Mouse (Mus musculus) heart, postnatal 0 days (tissue): Measurements from ENCODE around the gene Pcif1. TPM values are rescaled to one million over a fixed set of nuclear protein-coding genes. Genes with fewer than 3 reads are reported as not detected.
A peak's percentile ranks its signal among the peaks of the same experiment; 100 is the strongest.

Experiments
- ATAC-seq: fragments of 200-750 bp; cut with Nextera tagmentation; 2 replicates; pipeline ENCODE4 v1.8.0; 2017; ENCODE audit warnings: low read depth, moderate number of reproducible peaks, moderate library complexity; ENCODE audit not compliant: insufficient read depth
- DNase-seq: peaks from one replicate; pipeline ENCODE4 v3.0.0-alpha.2; 2016; ENCODE audit warnings: low spot score
- H3K27ac ChIP-seq: fragments of 300-500 bp; sonication (generic); 2 replicates; pipeline ENCODE4 v1.5.1; 2014; ENCODE audit warnings: low read depth, mild to moderate bottlenecking
- H3K27me3 ChIP-seq: fragments of 300-500 bp; sonication (generic); 2 replicates; pipeline ENCODE4 v1.6.1; 2014; ENCODE audit warnings: low read length, mixed read lengths; ENCODE audit not compliant: control insufficient read depth, insufficient read depth
- H3K36me3 ChIP-seq: fragments of 300-500 bp; sonication (generic); replicated peaks from 2 replicates; pipeline ENCODE4 v1.6.1; 2014; ENCODE audit warnings: low read length, mixed read lengths; ENCODE audit not compliant: control insufficient read depth, insufficient read depth
- H3K4me1 ChIP-seq: fragments of 300-500 bp; sonication (generic); 2 replicates; pipeline ENCODE4 v1.6.1; 2014; ENCODE audit warnings: antibody characterized with exemption; ENCODE audit not compliant: control insufficient read depth, insufficient read depth
- H3K4me2 ChIP-seq: fragments of 300-500 bp; sonication (generic); 2 replicates; pipeline ENCODE4 v1.6.1; 2014; ENCODE audit warnings: low read depth, mild to moderate bottlenecking, low read length, moderate library complexity
- H3K4me3 ChIP-seq: fragments of 300-500 bp; sonication (generic); 2 replicates; pipeline ENCODE4 v1.5.1; 2014; ENCODE audit warnings: low read depth, low read length
- H3K9ac ChIP-seq: fragments of 300-500 bp; sonication (generic); replicated peaks from 2 replicates; pipeline ENCODE4 v1.6.1; 2014; ENCODE audit warnings: low read depth, low read length, mixed read lengths
- H3K9me3 ChIP-seq: fragments of 300-500 bp; sonication (generic); replicated peaks from 2 replicates; pipeline ENCODE4 v1.6.1; 2016; ENCODE audit warnings: low read length; ENCODE audit not compliant: control insufficient read depth
- CTCF ChIP-seq: IDR thresholded peaks from 2 replicates; pipeline ENCODE4 v1.5.1; 2016; ENCODE audit warnings: antibody characterized with exemption, control low read depth, low read depth
- EP300 ChIP-seq: IDR thresholded peaks from 2 replicates; pipeline ENCODE4 v1.6.1; 2016; ENCODE audit warnings: antibody characterized with exemption, low read depth
- WGBS: fragments of 180-500 bp; shearing (Covaris S2); extraction: QIAGEN DNeasy Blood & Tissue Kit; methylation state at CpG from one replicate; pipeline ENCODE4 v1.1.7; 2014; 5-methylcytosine and 5-hydroxymethylcytosine counted together
- polyA plus RNA-seq: library from polyadenylated mRNA; unstranded; fragments of >200 nt; fragmentation: Nextera tagmentation; extraction: Ambion mirVana; gene quantifications from 2 replicates; pipeline ENCODE4 v1.2.1, GENCODE M21; 2015
- total RNA-seq: library from RNA; depleted of rRNA; stranded (reverse); fragments of >200 nt; gene quantifications from 2 replicates; pipeline ENCODE4 v1.2.3, GENCODE M21; 2014; ENCODE audit warnings: low replicate concordance

The Pcif1 gene
- total and polyA plus RNA-seq, 2 experiments from 2014 or later = 51.8 to 54.2 TPM

DNA sequence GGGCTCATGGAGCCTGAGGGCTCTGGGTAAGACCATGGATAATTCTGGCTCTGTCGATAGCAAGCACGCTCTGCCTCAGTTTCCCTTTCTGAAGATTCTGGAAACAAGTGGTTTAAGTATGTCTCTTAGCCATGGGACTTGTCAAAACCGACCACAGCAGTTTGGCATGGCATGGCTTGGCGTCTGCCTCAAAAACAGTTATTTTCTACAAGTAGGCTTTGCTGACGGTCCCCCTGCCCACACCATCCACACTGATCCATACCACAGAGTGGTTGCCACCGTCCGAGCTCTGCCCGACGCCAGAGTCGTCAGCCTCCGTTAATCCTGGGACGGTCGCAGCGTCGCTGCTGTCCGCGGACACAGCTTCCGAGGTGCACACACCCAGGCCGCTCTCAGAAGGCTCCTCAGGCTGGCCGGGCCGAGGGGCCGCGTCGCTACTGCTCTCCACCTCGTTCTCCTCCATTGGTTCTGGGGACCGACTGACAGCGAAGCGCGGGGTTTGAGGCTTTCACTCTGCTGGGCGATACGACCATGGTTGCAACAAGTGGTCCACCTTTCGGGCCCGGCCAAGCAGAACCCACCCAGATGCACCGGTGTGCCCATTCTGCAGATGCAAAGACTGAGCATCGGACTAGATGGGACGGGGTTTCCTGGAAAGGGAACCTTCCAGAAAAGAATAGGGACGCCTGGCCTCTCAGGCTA lies 31.4 kb downstream of the Pcif1 start:
- DNase-seq = no peak
- TF ChIP-seq EP300 (no peak), CTCF (no peak)
- H3K27me3 ChIP-seq = no peaks in the 10 kb centered on the region
- H3K9ac ChIP-seq = peak overlapping the region; percentile 87
- peaks cover 39% of the 10 kb centered on the region for H3K36me3 ChIP-seq
- H3K9me3 ChIP-seq = peaks cover 7% of the 10 kb centered on the region; the same call in 1 of the 2 replicates
- ATAC-seq = no peak
- peak overlapping the region; percentile 78 for H3K4me2 ChIP-seq
- peaks cover 8% of the 10 kb centered on the region; the same call in 1 of the 2 replicates for H3K4me1 ChIP-seq
- WGBS = 4% methylated on average over 37 of the region's 37 CpGs
- H3K27ac ChIP-seq = peak overlapping the region; percentile 99
- H3K4me3 ChIP-seq = peak overlapping the region; percentile 76

DNA sequence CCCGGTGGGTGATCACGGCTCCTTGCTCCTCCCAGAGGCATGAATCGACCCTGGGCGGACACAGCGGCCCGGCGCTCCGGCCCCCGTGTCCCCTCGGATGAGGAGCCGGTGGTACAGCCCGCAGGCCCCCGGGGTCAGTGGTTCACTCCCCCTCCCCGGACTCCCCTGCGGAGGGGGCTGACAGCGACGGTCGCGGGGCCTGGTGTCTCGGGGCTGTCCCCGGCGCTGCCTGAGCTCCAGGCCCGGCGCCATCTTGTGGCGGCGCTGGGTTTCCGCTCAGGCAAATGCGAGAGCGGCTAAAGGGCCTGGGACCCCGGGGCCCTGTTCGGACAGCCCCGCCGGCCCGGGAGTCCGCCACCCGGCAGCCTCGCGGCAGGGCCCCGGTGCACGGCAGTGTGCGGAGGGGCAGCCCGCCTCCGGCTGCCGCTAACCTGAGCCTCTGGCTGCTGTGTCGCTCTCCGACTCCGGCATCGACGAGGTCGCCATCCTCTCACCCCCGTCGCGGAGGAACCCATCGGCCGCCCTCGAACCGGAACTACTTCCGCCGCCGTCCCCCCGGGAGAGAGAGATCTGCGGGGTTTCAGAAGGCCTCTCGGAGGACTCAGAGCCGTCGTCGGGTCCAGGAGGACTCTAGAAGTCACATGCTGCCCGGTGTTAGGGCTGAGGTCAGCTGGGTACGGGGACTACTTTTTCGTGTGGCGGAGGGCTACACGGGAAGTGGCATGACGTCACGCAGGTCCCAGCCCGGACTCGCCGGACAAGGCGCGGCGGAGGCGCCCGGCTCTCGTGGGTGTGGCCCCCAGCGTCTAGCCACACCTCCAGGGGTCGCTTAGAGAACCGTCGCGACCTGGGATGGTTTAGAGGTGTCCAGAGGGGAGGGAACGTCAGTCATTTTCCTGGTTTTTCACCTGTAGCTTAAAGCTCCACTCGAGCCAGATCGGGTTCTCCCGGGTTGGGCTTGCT lies 32.3 kb downstream of the Pcif1 start, which contains the start of gene Zfp335:
Gene Zfp335, minus strand, starts transcription at position 672 of the 963 bp plus-strand sequence.
- Histone ChIP-seq H3K36me3 (peaks cover 30% of the 10 kb centered on the region), H3K27me3 (no peaks in the 10 kb centered on the region), H3K27ac (peak within 1 kb of the TSS; percentile 99), H3K4me3 (peak within 1 kb of the TSS; percentile 76), H3K9ac (peak within 1 kb of the TSS; percentile 87), H3K9me3 (peaks cover 1% of the 10 kb centered on the region; the same call in 1 of the 2 replicates), H3K4me1 (peaks cover 8% of the 10 kb centered on the region; the same call in 1 of the 2 replicates), H3K4me2 (peak within 1 kb of the TSS; percentile 78)
- under 1% methylated on average over 80 of the region's 91 CpGs for WGBS
- TF ChIP-seq EP300 (peak; percentile 95), CTCF (peak; percentile 51)
- ATAC-seq (peak; percentile 88), DNase-seq (peak; percentile 93)

DNA sequence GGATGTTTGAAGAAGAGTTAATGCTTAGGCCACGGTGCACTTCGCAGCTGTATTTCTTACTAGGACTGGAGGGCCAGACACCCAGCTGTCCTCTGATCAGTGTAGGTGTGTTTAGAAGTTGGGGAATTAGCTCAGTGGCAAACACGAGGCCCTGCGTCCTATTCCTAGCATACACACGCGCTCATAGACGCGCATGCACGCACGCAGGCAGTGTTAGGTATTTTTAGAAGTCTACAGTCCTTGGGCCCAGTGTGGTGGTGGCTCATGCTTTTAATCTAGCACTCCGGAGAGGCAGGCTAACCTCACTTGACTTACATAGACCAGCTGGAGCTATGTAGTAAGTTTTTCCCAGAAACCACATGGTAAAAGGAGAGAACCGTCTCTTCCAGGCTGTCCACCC lies 33.0 kb downstream of the Pcif1 start:
- peaks cover 22% of the 10 kb centered on the region for H3K36me3 ChIP-seq
- H3K4me2 ChIP-seq = peak overlapping the region; percentile 78
- peaks cover 8% of the 10 kb centered on the region; the same call in 1 of the 2 replicates for H3K4me1 ChIP-seq
- peak overlapping the region; percentile 99 for H3K27ac ChIP-seq
- TF ChIP-seq EP300 = 0 out of 2 replicates have a peak, but pooled peaks have one; percentile 21
- no peak for TF ChIP-seq CTCF
- ATAC-seq (peak; percentile 78), DNase-seq (peak; percentile 91)
- WGBS = 1% methylated on average over 12 of the region's 12 CpGs
- H3K9me3 ChIP-seq = no peaks in the 10 kb centered on the region
- H3K9ac ChIP-seq = peak overlapping the region; percentile 87
- H3K27me3 ChIP-seq = no peaks in the 10 kb centered on the region
- peak overlapping the region; percentile 76 for H3K4me3 ChIP-seq

GRCm38 (mm10) chr2:164912749-164913427 lies 33.8 kb downstream of the Pcif1 start:
- no peak for DNase-seq
- H3K27ac ChIP-seq = peak overlapping the region; percentile 99

GRCm38 (mm10) chr2:164913428-164913786 lies 34.3 kb downstream of the Pcif1 start:
- H3K9me3 ChIP-seq = no peaks in the 10 kb centered on the region
- H3K4me1 ChIP-seq = peaks cover 8% of the 10 kb centered on the region; the same call in 1 of the 2 replicates
- peak overlapping the region; percentile 33; the same call in 1 of the 2 replicates for H3K27ac ChIP-seq
- WGBS = 78% methylated on average over 2 of the region's 2 CpGs
- H3K36me3 ChIP-seq = peaks cover 10% of the 10 kb centered on the region
- H3K9ac ChIP-seq = no peak overlapping the region
- no peaks in the 10 kb centered on the region for H3K27me3 ChIP-seq
- H3K4me2 ChIP-seq = no peak overlapping the region
- ATAC-seq (no peak), DNase-seq (no peak)
- no peak overlapping the region for H3K4me3 ChIP-seq
- no peak for TF ChIP-seq EP300
- TF ChIP-seq CTCF = no peak

More at GRCm38 (mm10) chr2:164912749-164913427, 33.8 kb downstream of the Pcif1 start:
- H3K4me1 ChIP-seq = peaks cover 8% of the 10 kb centered on the region; the same call in 1 of the 2 replicates
- WGBS = 88% methylated on average over 8 of the region's 9 CpGs
- H3K4me2 ChIP-seq = peak overlapping the region; percentile 78; the same call in 1 of the 2 replicates
- no peak for TF ChIP-seq EP300
- TF ChIP-seq CTCF = no peak
- peaks cover 15% of the 10 kb centered on the region for H3K36me3 ChIP-seq
- no peaks in the 10 kb centered on the region for H3K27me3 ChIP-seq
- peak overlapping the region; percentile 76 for H3K4me3 ChIP-seq
- no peak for ATAC-seq
- H3K9me3 ChIP-seq = no peaks in the 10 kb centered on the region
- peak overlapping the region; percentile 87; the same call in 1 of the 2 replicates for H3K9ac ChIP-seq
